Mouse (Mus musculus): Measurements from ENCODE around the gene Rcc1.

DNA sequence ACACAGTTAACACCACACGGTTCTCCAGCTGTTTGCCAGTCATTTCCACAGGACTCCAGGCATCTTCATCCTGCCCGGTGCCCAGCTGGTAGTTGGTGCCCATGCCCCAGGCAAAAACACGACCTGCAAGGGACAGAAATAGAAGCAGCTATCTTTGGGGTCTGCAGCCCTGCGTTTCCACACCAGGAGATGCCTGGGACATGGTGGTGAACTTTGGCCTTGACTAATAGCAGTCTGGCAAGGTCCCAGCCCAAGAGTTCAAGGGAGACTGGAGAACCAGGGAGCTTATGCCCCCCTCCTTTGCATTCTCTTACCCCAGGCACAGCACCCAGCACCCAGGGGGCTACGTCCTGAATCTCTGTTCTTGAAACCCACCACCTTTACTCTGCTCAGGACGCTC lies 20.5 kb downstream of the Rcc1 start:
- no peak for TF ChIP-seq CTCF (IDR thresholded peaks at IDR 0.05; ENCODE audit: insufficient read depth, low read length)
- TF ChIP-seq POLR2A (IDR thresholded peaks at IDR 0.05; ENCODE audit: borderline replicate concordance, extremely low read depth, low read depth, low read length), result no peak

All from lung, adult 2 months (tissue).